Mouse (Mus musculus): ENCODE measurements around the gene Jhy. TPM values are rescaled to one million over a fixed set of nuclear protein-coding genes. Genes with fewer than 3 reads are reported as not detected.

Gene Jhy
- polyA plus RNA-seq, 1 experiment: not detected

GRCm38 (mm10) chr9:40947131-40947530 lies 16.8 kb downstream of the Jhy start:
- Histone ChIP-seq H3K4me3 (ENCODE audit: insufficient read depth, low read depth, low read length) (no peak overlapping the region), H3K27ac (ENCODE audit: insufficient read depth, low read depth, low read length) (no peak overlapping the region), H3K4me1 (ENCODE audit: control insufficient read depth, insufficient read depth, low read length) (no peaks in the 10 kb centered on the region)
- WGBS: 72% methylated on average over 4 of the region's 4 CpGs
- no peak for TF ChIP-seq POLR2A (IDR thresholded peaks at IDR 0.05; ENCODE audit: insufficient read depth, low read depth, low read length)
- TF ChIP-seq CTCF (IDR thresholded peaks at IDR 0.05; ENCODE audit: insufficient read depth, low read depth, low read length): no peak

GRCm38 (mm10) chr9:40937425-40937824 lies 26.5 kb downstream of the Jhy start:
- Histone ChIP-seq H3K4me3 (ENCODE audit: insufficient read depth, low read depth, low read length) (no peak overlapping the region), H3K4me1 (ENCODE audit: control insufficient read depth, insufficient read depth, low read length) (no peaks in the 10 kb centered on the region), H3K27ac (ENCODE audit: insufficient read depth, low read depth, low read length) (no peak overlapping the region)
- TF ChIP-seq POLR2A (IDR thresholded peaks at IDR 0.05; ENCODE audit: insufficient read depth, low read depth, low read length) (no peak), CTCF (IDR thresholded peaks at IDR 0.05; ENCODE audit: insufficient read depth, low read depth, low read length) (no peak)
- 74% methylated on average over 7 of the region's 7 CpGs for WGBS

GRCm38 (mm10) chr9:40933323-40933722 lies 30.6 kb downstream of the Jhy start:
- Histone ChIP-seq H3K4me1 (ENCODE audit: control insufficient read depth, insufficient read depth, low read length) (no peaks in the 10 kb centered on the region), H3K27ac (ENCODE audit: insufficient read depth, low read depth, low read length) (no peak overlapping the region), H3K4me3 (ENCODE audit: insufficient read depth, low read depth, low read length) (no peak overlapping the region)
- 65% methylated on average over 3 of the region's 3 CpGs for WGBS
- TF ChIP-seq CTCF (IDR thresholded peaks at IDR 0.05; ENCODE audit: insufficient read depth, low read depth, low read length) (no peak), POLR2A (IDR thresholded peaks at IDR 0.05; ENCODE audit: insufficient read depth, low read depth, low read length) (no peak)

GRCm38 (mm10) chr9:40927351-40927980 lies 36.5 kb downstream of the Jhy start:
- Histone ChIP-seq H3K4me3 (ENCODE audit: insufficient read depth, low read depth, low read length) (no peak overlapping the region), H3K27ac (ENCODE audit: insufficient read depth, low read depth, low read length) (no peak overlapping the region), H3K4me1 (ENCODE audit: control insufficient read depth, insufficient read depth, low read length) (no peaks in the 10 kb centered on the region)
- TF ChIP-seq CTCF (IDR thresholded peaks at IDR 0.05; ENCODE audit: insufficient read depth, low read depth, low read length) (no peak), POLR2A (IDR thresholded peaks at IDR 0.05; ENCODE audit: insufficient read depth, low read depth, low read length) (no peak)
- 78% methylated on average over 17 of the region's 17 CpGs for WGBS

GRCm38 (mm10) chr9:40917871-40918613 lies 45.9 kb downstream of the Jhy start:
- 35% methylated on average over 12 of the region's 12 CpGs for WGBS

GRCm38 (mm10) chr9:40908915-40909314 lies 55.0 kb downstream of the Jhy start:
- TF ChIP-seq POLR2A (IDR thresholded peaks at IDR 0.05; ENCODE audit: insufficient read depth, low read depth, low read length) (no peak), CTCF (IDR thresholded peaks at IDR 0.05; ENCODE audit: insufficient read depth, low read depth, low read length) (no peak)
- 58% methylated on average over 7 of the region's 7 CpGs for WGBS
- no peak overlapping the region for H3K27ac ChIP-seq (ENCODE audit: insufficient read depth, low read depth, low read length)
- H3K4me3 ChIP-seq (ENCODE audit: insufficient read depth, low read depth, low read length): no peak overlapping the region
- H3K4me1 ChIP-seq (ENCODE audit: control insufficient read depth, insufficient read depth, low read length): no peaks in the 10 kb centered on the region

More at GRCm38 (mm10) chr9:40917871-40918613, 45.9 kb downstream of the Jhy start:
- no peak for TF ChIP-seq POLR2A (IDR thresholded peaks at IDR 0.05; ENCODE audit: insufficient read depth, low read depth, low read length)
- Histone ChIP-seq H3K4me1 (ENCODE audit: control insufficient read depth, insufficient read depth, low read length) (no peaks in the 10 kb centered on the region), H3K27ac (ENCODE audit: insufficient read depth, low read depth, low read length) (no peak overlapping the region), H3K4me3 (ENCODE audit: insufficient read depth, low read depth, low read length) (no peak overlapping the region)

GRCm38 (mm10) chr9:40908411-40908810 lies 55.5 kb downstream of the Jhy start:
- H3K27ac ChIP-seq (ENCODE audit: insufficient read depth, low read depth, low read length): no peak overlapping the region
- H3K4me3 ChIP-seq (ENCODE audit: insufficient read depth, low read depth, low read length): no peak overlapping the region
- TF ChIP-seq CTCF (IDR thresholded peaks at IDR 0.05; ENCODE audit: insufficient read depth, low read depth, low read length): no peak
- TF ChIP-seq POLR2A (IDR thresholded peaks at IDR 0.05; ENCODE audit: insufficient read depth, low read depth, low read length): no peak
- 60% methylated on average over 8 of the region's 8 CpGs for WGBS
- no peaks in the 10 kb centered on the region for H3K4me1 ChIP-seq (ENCODE audit: control insufficient read depth, insufficient read depth, low read length)

GRCm38 (mm10) chr9:40907413-40907812 lies 56.5 kb downstream of the Jhy start:
- WGBS: 39% methylated on average over 8 of the region's 8 CpGs
- no peak for TF ChIP-seq CTCF (IDR thresholded peaks at IDR 0.05; ENCODE audit: insufficient read depth, low read depth, low read length)
- TF ChIP-seq POLR2A (IDR thresholded peaks at IDR 0.05; ENCODE audit: insufficient read depth, low read depth, low read length): no peak
- no peak overlapping the region for H3K4me3 ChIP-seq (ENCODE audit: insufficient read depth, low read depth, low read length)
- no peak overlapping the region for H3K27ac ChIP-seq (ENCODE audit: insufficient read depth, low read depth, low read length)
- no peaks in the 10 kb centered on the region for H3K4me1 ChIP-seq (ENCODE audit: control insufficient read depth, insufficient read depth, low read length)

- no peak overlapping the region for H3K27ac ChIP-seq (ENCODE audit: insufficient read depth, low read depth, low read length)
- no peak overlapping the region for H3K4me3 ChIP-seq (ENCODE audit: insufficient read depth, low read depth, low read length)
- no peaks in the 10 kb centered on the region for H3K4me1 ChIP-seq (ENCODE audit: control insufficient read depth, insufficient read depth, low read length)
- 27% methylated on average over 6 of the region's 6 CpGs for WGBS
- TF ChIP-seq CTCF (IDR thresholded peaks at IDR 0.05; ENCODE audit: insufficient read depth, low read depth, low read length): no peak
- TF ChIP-seq POLR2A (IDR thresholded peaks at IDR 0.05; ENCODE audit: insufficient read depth, low read depth, low read length): no peak
These were observed 71.5 kb downstream of the Jhy start for GRCm38 (mm10) chr9:40892456-40892855.

Data from olfactory bulb, adult 2 months (tissue).